Mouse (Mus musculus) cortical plate, adult 2 months (tissue): Measurements from ENCODE around the gene 1700020A23Rik.

Source experiments
- CTCF ChIP-seq: fragments of 200-500 bp; IDR thresholded peaks from 2 replicates; pipeline ENCODE4 v1.5.1; 2011; ENCODE audit warnings: mild to moderate bottlenecking, control low read depth, low read length; ENCODE audit not compliant: insufficient read depth; ENCODE audit errors: extremely low read depth
- POLR2A ChIP-seq: fragments of 200-500 bp; IDR thresholded peaks from 2 replicates; pipeline ENCODE4 v1.6.1; 2011; ENCODE audit warnings: mild to moderate bottlenecking, low read length, control low read depth; ENCODE audit not compliant: insufficient read depth; ENCODE audit errors: extremely low read depth

GRCm38 (mm10) chr2:130374951-130375350 lies 30.1 kb upstream of the 1700020A23Rik start:
- TF ChIP-seq CTCF (no peak), POLR2A (no peak)
